Mouse (Mus musculus) embryo, embryonic 11 days (tissue): ENCODE measurements around the gene Kcnab1.

Experiments
- DNase-seq: peaks from one replicate; pipeline ENCODE4 v3.0.0-alpha.2; 2015

The Kcnab1 gene

GRCm38 (mm10) chr3:65372552-65372951 is 263.4 kb downstream of the Kcnab1 start:
- no peak for DNase-seq

GRCm38 (mm10) chr3:65373594-65374182 is 264.5 kb downstream of the Kcnab1 start:
- DNase-seq = no peak

GRCm38 (mm10) chr3:65374729-65375128 is 265.5 kb downstream of the Kcnab1 start:
- DNase-seq = no peak

- DNase-seq = no peak
These were observed 269.5 kb downstream of the Kcnab1 start for GRCm38 (mm10) chr3:65378724-65379123.

GRCm38 (mm10) chr3:65379884-65380539 is 270.8 kb downstream of the Kcnab1 start:
- DNase-seq = peak; percentile 63

- DNase-seq = no peak
These were observed 271.9 kb downstream of the Kcnab1 start for GRCm38 (mm10) chr3:65381094-65381493.

GRCm38 (mm10) chr3:65384431-65384830 is 275.2 kb downstream of the Kcnab1 start:
- no peak for DNase-seq

- no peak for DNase-seq
These were observed 276.6 kb downstream of the Kcnab1 start for GRCm38 (mm10) chr3:65385771-65386170.

GRCm38 (mm10) chr3:65391222-65391783 is 282.1 kb downstream of the Kcnab1 start:
- no peak for DNase-seq

GRCm38 (mm10) chr3:65391784-65392420 is 282.7 kb downstream of the Kcnab1 start:
- peak; percentile 62 for DNase-seq

GRCm38 (mm10) chr3:65392421-65392817 is 283.2 kb downstream of the Kcnab1 start, which contains the start of gene Ssr3:
Gene Ssr3 (minus strand): TSS chr3:65392623.
- DNase-seq = peak; percentile 98

- DNase-seq = peak; percentile 21
These were observed 285.9 kb downstream of the Kcnab1 start for GRCm38 (mm10) chr3:65395111-65395510.

GRCm38 (mm10) chr3:65396835-65397504 is 287.8 kb downstream of the Kcnab1 start:
- DNase-seq = no peak

GRCm38 (mm10) chr3:65397566-65397965 is 288.4 kb downstream of the Kcnab1 start:
- no peak for DNase-seq

GRCm38 (mm10) chr3:65405781-65406180 is 296.6 kb downstream of the Kcnab1 start:
- DNase-seq = no peak

GRCm38 (mm10) chr3:65407891-65408290 is 298.7 kb downstream of the Kcnab1 start:
- DNase-seq = no peak

- DNase-seq = no peak
These were observed 307.4 kb downstream of the Kcnab1 start for GRCm38 (mm10) chr3:65416571-65416970.

- peak; percentile 14 for DNase-seq
These were observed 308.9 kb downstream of the Kcnab1 start for GRCm38 (mm10) chr3:65417913-65418594.

GRCm38 (mm10) chr3:65419706-65420105 is 310.5 kb downstream of the Kcnab1 start:
- no peak for DNase-seq
